Mouse (Mus musculus) myocyte (in vitro differentiated cells): ENCODE results near the gene Notch4.

Source experiments
- CEBPB ChIP-seq: IDR thresholded peaks from 2 replicates; pipeline ENCODE4 v1.6.1; 2011; ENCODE audit warnings: mild to moderate bottlenecking, moderate library complexity; ENCODE audit not compliant: poor library complexity, insufficient read depth, severe bottlenecking
- E2F4 ChIP-seq: IDR thresholded peaks from one replicate; pipeline ENCODE4 v1.6.1; 2011; ENCODE audit warnings: mild to moderate bottlenecking, control low read depth, moderate library complexity; ENCODE audit not compliant: insufficient read depth
- MAX ChIP-seq: IDR thresholded peaks from one replicate; pipeline ENCODE4 v1.6.1; 2011; ENCODE audit warnings: low read depth, mild to moderate bottlenecking, control low read depth
- POLR2A ChIP-seq: IDR thresholded peaks from one replicate; pipeline ENCODE4 v1.6.1; 2011; ENCODE audit warnings: low read depth, mild to moderate bottlenecking, control low read depth, moderate library complexity; ENCODE audit not compliant: insufficient read length
- POLR2AphosphoS2 ChIP-seq: IDR thresholded peaks from one replicate; pipeline ENCODE4 v1.6.1; 2011; ENCODE audit warnings: low read depth, control low read depth; ENCODE audit not compliant: insufficient read length
- REST ChIP-seq: IDR thresholded peaks from one replicate; pipeline ENCODE4 v1.6.1; 2011; ENCODE audit warnings: mild to moderate bottlenecking, control low read depth, moderate library complexity; ENCODE audit not compliant: insufficient read depth, insufficient read length
- TCF12 ChIP-seq: IDR thresholded peaks from one replicate; pipeline ENCODE4 v1.6.1; 2011; ENCODE audit warnings: mild to moderate bottlenecking, control low read depth; ENCODE audit not compliant: poor library complexity, insufficient read depth, severe bottlenecking

DNA sequence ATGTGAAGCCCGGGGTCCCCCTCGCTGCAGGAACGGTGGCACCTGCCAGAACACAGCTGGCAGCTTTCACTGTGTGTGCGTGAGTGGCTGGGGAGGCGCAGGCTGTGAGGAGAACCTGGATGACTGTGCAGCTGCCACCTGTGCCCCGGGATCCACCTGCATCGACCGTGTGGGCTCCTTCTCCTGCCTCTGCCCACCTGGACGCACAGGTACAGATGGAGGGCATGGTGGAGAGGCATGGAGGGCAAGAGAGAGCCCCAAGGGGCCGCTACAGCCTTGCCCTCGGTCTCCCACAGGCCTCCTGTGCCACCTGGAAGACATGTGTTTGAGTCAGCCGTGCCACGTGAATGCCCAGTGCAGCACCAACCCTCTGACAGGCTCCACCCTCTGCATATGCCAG, 4.4 kb downstream of the Notch4 start:
- no peak for TF ChIP-seq POLR2A
- TF ChIP-seq REST, result no peak
- no peak for TF ChIP-seq MAX
- TF ChIP-seq TCF12, result no peak
- no peak for TF ChIP-seq E2F4
- no peak for TF ChIP-seq POLR2AphosphoS2
- no peak for TF ChIP-seq CEBPB
